Mouse (Mus musculus) ZHBTc4 (cell line): ENCODE results near the gene 9230113P08Rik.
"Not testable (repeated sequence)": the region's sequence is repeated elsewhere in the genome, so short reads cannot be mapped to it uniquely, and the experiment has no call there.

Source experiments
- DNase-seq: peaks from one replicate; pipeline ENCODE4 v3.0.0-alpha.2; 2011; ENCODE audit warnings: low read depth, low spot score

9230113P08Rik gene

DNA sequence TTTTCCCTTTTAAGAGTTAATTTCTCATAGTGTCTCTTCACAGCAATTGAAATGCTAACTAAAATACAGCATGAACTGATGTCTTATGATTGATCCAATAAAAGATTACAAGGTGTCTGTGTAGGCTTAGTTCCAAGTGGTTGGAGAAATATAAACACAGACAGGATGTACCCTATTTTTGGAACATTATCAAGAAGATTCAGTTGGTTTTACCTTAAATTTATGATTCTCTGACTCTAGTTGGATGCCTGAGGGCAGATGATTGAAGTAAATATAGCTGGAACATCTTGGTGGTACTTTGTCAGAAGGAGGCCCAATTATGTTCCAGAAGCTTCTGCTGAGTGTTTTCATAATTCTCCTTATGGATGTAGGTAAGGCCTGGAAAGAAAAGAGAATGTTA is at the start of gene 9230113P08Rik:
9230113P08Rik (plus strand) TSS at position 301 of the 400 bp plus-strand sequence.
- not testable (repeated sequence) for DNase-seq

GRCm38 (mm10) chr9:35893112-35893511 is 15.1 kb upstream of the 9230113P08Rik start:
- DNase-seq, result not testable (repeated sequence)

DNA sequence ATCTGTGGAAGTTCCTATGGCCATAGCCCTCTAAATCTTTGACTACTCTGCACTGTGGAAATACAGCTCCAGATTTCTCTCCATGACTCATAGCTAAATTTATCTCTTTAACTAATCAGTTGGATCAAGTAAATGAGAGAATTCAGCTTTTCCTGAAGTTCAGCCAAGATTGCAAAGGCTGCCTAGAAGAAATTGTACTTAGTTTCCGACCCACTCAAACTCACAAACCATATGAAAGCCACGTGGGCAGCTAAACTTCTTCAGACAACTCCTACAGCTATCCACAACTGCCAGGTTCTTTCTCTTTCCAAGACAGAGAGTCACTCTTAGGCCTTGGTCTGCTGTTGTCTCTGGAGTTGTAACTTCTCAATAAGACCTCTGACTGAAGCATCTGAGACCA is 3.7 kb upstream of the 9230113P08Rik start:
- no peak for DNase-seq

GRCm38 (mm10) chr9:35930817-35931216 is 22.6 kb downstream of the 9230113P08Rik start:
- no peak for DNase-seq
